15 mouse cellular contexts compared by ENCODE assay signal in the genomic region with DNA sequence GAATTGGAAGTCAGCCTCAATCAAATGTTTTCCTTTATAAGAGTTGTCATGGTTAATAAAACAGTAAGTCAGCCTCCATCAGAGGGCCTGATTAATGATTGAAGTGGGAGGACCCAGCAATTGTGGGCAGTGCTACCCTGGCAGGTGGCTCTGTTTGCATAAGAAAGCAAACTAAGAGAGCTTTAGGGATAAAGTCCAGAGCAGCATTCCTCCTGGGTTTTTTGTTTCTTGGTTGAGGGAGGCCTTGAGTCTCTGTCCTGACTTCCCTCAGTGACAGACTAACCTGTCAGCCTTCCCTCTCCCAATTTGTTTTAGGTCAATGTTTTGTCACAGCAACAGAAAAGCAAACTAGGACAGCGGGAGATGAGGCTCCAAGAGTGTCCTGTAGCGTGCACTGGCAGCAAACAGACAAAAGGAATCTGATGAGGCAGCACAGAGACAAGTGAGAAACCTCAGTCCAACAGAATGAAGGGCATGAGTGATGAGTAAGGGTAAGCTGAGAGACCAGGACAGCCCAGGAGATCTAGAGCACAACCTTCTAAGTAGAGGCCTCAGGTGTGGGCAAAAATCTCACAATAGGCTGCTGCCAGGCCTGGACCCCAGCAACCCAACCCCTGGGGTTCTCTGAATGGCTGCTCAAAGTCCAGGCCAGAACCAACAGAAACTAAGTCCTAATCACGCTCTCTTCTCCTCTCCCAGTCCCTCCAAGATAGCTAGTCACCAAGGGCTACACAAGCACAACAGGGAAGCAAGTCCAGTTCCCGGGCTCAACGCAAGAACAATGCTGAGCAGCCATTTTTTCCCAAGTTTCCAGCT. TPM values are rescaled to one million over a fixed set of nuclear protein-coding genes. Genes with fewer than 3 reads are reported as not detected.
DNase-seq lines count a peak whose midpoint lies in the region; ATAC-seq lines count a peak whose summit lies in the region.
"Had no signal": no experiment of that assay in that cellular context is flagged by ENCODE, and none has a peak within 500 bp of the region (broad histone marks: within the 10 kb centered on the region; RNA-seq: fewer than 3 reads in every experiment).

No protein-coding gene starts in this region.

- H3K4me3 ChIP-seq in kidney, embryonic 15.5 days (replicated peaks), result no peak overlapping the region
- H3K4me3 ChIP-seq in liver, embryonic 15.5 days (replicated peaks), result no peak overlapping the region
- H3K4me3 ChIP-seq in neural tube, embryonic 15.5 days (replicated peaks), result no peak overlapping the region
- H3K4me3 ChIP-seq: forebrain, embryonic 12.5 days; heart, embryonic 15.5 days; left cerebral cortex, adult 2 months had no signal

- peak; percentile 59 for DNase-seq in ES-CJ7 (ENCODE audit: low read depth, low spot score)
- DNase-seq in ZHBTc4 (ENCODE audit: low read depth, low spot score), result peak; percentile 65
- DNase-seq in left cerebral cortex, adult 18-20 months (ENCODE audit: low spot score in 2 of 2), result no peak
- DNase-seq: cerebellum, adult 18-20 months; gastrocnemius, postnatal 25 days; lung, adult 2 months had no signal

- H3K9ac ChIP-seq in kidney, embryonic 15.5 days, result no peak overlapping the region
- no peak overlapping the region for H3K9ac ChIP-seq in liver, embryonic 15.5 days
- no peak overlapping the region for H3K9ac ChIP-seq in neural tube, embryonic 15.5 days (replicated peaks)
- H3K9ac ChIP-seq: forebrain, embryonic 12.5 days; heart, embryonic 15.5 days had no signal

- H3K4me1 ChIP-seq in kidney, embryonic 15.5 days, result 0 out of 2 replicates have a peak, but pooled peaks cover 5% of the 10 kb centered on the region
- no peaks in the 10 kb centered on the region for H3K4me1 ChIP-seq in liver, embryonic 15.5 days (replicated peaks)
- no peaks in the 10 kb centered on the region for H3K4me1 ChIP-seq in neural tube, embryonic 15.5 days
- H3K4me1 ChIP-seq: forebrain, embryonic 12.5 days had no signal

- no peak for ATAC-seq in kidney, embryonic 15.5 days (replicated peaks; ENCODE audit: low FRiP score)
- peak; percentile 40; the same call in 1 of the 2 replicates for ATAC-seq in liver, embryonic 15.5 days (ENCODE audit: insufficient read depth)
- no peak for ATAC-seq in neural tube, embryonic 15.5 days (ENCODE audit: low FRiP score)
- ATAC-seq in inflammation-experienced regulatory T-cells, adult 6 months, result no peak
- ATAC-seq: CD4-positive, CD25-positive, alpha-beta regulatory T cell, adult 4 months; hindbrain, postnatal 0 days had no signal

- H3K27ac ChIP-seq in kidney, embryonic 15.5 days, result 0 out of 2 replicates have a peak overlapping the region, but pooled peaks have one; percentile 4
- H3K27ac ChIP-seq in liver, embryonic 15.5 days (replicated peaks), result peak overlapping the region; percentile 26; the same call in 1 of the 2 replicates
- H3K27ac ChIP-seq in neural tube, embryonic 15.5 days (replicated peaks), result no peak overlapping the region
- H3K27ac ChIP-seq: forebrain, embryonic 12.5 days; heart, embryonic 15.5 days; hindbrain, postnatal 0 days; left cerebral cortex, adult 2 months had no signal

- 89% methylated on average over 5 of the region's 5 CpGs for WGBS in kidney, embryonic 15.5 days
- WGBS in liver, embryonic 15.5 days (ENCODE audit: insufficient replicate concordance), result 73% methylated on average over 5 of the region's 5 CpGs
- WGBS in neural tube, embryonic 15.5 days, result 67% methylated on average over 5 of the region's 5 CpGs

- H3K4me2 ChIP-seq in kidney, embryonic 15.5 days, result no peak overlapping the region
- no peak overlapping the region for H3K4me2 ChIP-seq in liver, embryonic 15.5 days
- H3K4me2 ChIP-seq in neural tube, embryonic 15.5 days, result no peak overlapping the region
- H3K4me2 ChIP-seq: forebrain, embryonic 12.5 days; heart, embryonic 15.5 days had no signal

- H3K27me3 ChIP-seq in kidney, embryonic 15.5 days, result no peaks in the 10 kb centered on the region
- H3K27me3 ChIP-seq in liver, embryonic 15.5 days, result no peaks in the 10 kb centered on the region
- H3K27me3 ChIP-seq in neural tube, embryonic 15.5 days (replicated peaks), result no peaks in the 10 kb centered on the region
- H3K27me3 ChIP-seq: forebrain, embryonic 12.5 days; heart, embryonic 15.5 days had no signal

- H3K9me3 ChIP-seq in kidney, embryonic 15.5 days (replicated peaks), result no peaks in the 10 kb centered on the region
- no peaks in the 10 kb centered on the region for H3K9me3 ChIP-seq in liver, embryonic 15.5 days (replicated peaks)
- no peaks in the 10 kb centered on the region for H3K9me3 ChIP-seq in neural tube, embryonic 15.5 days (replicated peaks)
- H3K9me3 ChIP-seq: forebrain, embryonic 12.5 days; heart, embryonic 15.5 days had no signal

- peaks cover 21% of the 10 kb centered on the region for H3K36me3 ChIP-seq in kidney, embryonic 15.5 days
- H3K36me3 ChIP-seq in liver, embryonic 15.5 days (replicated peaks), result no peaks in the 10 kb centered on the region
- H3K36me3 ChIP-seq in neural tube, embryonic 15.5 days, result no peaks in the 10 kb centered on the region
- H3K36me3 ChIP-seq: forebrain, embryonic 12.5 days had no signal

RNA-seq across cellular contexts. Expression of a gene that starts 46.5 kb away (rescaled TPM):
- 45.8 and 46.6 TPM in 2 replicates for polyA plus RNA-seq in kidney, embryonic 15.5 days (2015; fragmentation: Nextera tagmentation; extraction: Ambion mirVana)
- 11.9 and 12.3 TPM in 2 replicates for polyA plus RNA-seq in liver, embryonic 15.5 days (2015; fragmentation: Nextera tagmentation; extraction: Ambion mirVana)
- 10 to 100 TPM; 18.3 to 24.5 TPM for total RNA-seq in left cerebral cortex, adult 18-20 months (2021)
- 17.4 and 21.3 TPM in 2 replicates for polyA plus RNA-seq in neural tube, embryonic 15.5 days (2015; fragmentation: Nextera tagmentation; extraction: Ambion mirVana)
- polyA plus RNA-seq in inflammation-experienced regulatory T-cells, adult 6 months (2017; shearing (Covaris generic)), result 10 to 100 TPM; 21.5 to 25.7 (median 25.4) TPM

Comparison
In these comparisons a context has a peak if more than half of its experiments do, and no peak if none do; other contexts are left out.
1. DNase-seq: peak in ES-CJ7 (single experiment) and ZHBTc4 (single experiment); none in left cerebral cortex, adult 18-20 months (0 of 2).